Mouse (Mus musculus) CH12.LX (cell line): ENCODE results near the gene B3galt5. TPM values are rescaled to one million over a fixed set of nuclear protein-coding genes. Genes with fewer than 3 reads are reported as not detected.

Source experiments
- DNase-seq: peaks from one replicate; pipeline ENCODE4 v3.0.0-alpha.2; 2013; ENCODE audit errors: extremely low read depth
- H3K27ac ChIP-seq: 2 replicates; pipeline ENCODE4 v1.5.1; 2012; ENCODE audit warnings: low read depth, mild to moderate bottlenecking, control low read depth, moderate library complexity; ENCODE audit not compliant: insufficient read depth
- H3K27me3 ChIP-seq: replicated peaks from 2 replicates; pipeline ENCODE3; 2012; ENCODE audit warnings: inconsistent platforms
- H3K36me3 ChIP-seq, 2 experiments: replicated peaks in 1 of 2; 2 replicates each; pipeline versions ENCODE3 to v1.6.1; 2012; ENCODE audit warnings: inconsistent platforms in 1 of 2, low read length in 1 of 2, mild to moderate bottlenecking in 1 of 2, mixed read lengths in 1 of 2, moderate library complexity in 1 of 2; ENCODE audit not compliant: control insufficient read depth in 1 of 2, insufficient read depth in 1 of 2
- H3K4me1 ChIP-seq, 2 experiments: 2 replicates each; pipeline ENCODE4 v1.6.1; 2012; ENCODE audit warnings: inconsistent platforms in 1 of 2, moderate library complexity in 1 of 2; ENCODE audit not compliant: insufficient read depth in 2 of 2, control insufficient read depth in 1 of 2
- H3K4me2 ChIP-seq: 2 replicates; pipeline ENCODE4 v1.6.1; 2012; ENCODE audit warnings: low read depth, mild to moderate bottlenecking, control low read depth; ENCODE audit not compliant: poor library complexity, insufficient read depth, severe bottlenecking
- H3K4me3 ChIP-seq, 3 experiments: fragments of 150-350 bp in 1 of 3; sonication (generic) in 1 of 3; replicated peaks in 1 of 3; 2 replicates each; pipeline versions ENCODE3 to v1.5.1; 2011 to 2012; ENCODE audit warnings: low read depth in 2 of 3, low read length in 2 of 3, mild to moderate bottlenecking in 2 of 3, moderate library complexity in 2 of 3, control low read depth in 1 of 3, improper control_type of control experiment in 1 of 3, inconsistent platforms in 1 of 3, mixed read lengths in 1 of 3; ENCODE audit not compliant: poor library complexity in 1 of 3
- H3K79me2 ChIP-seq: replicated peaks from 2 replicates; pipeline ENCODE4 v1.6.1; 2012; ENCODE audit warnings: mild to moderate bottlenecking, moderate library complexity; ENCODE audit not compliant: control insufficient read depth, poor library complexity, insufficient read depth, severe bottlenecking; ENCODE audit errors: extremely low read depth
- H3K9ac ChIP-seq: 2 replicates; pipeline ENCODE4 v1.6.1; 2012; ENCODE audit warnings: low read depth, mild to moderate bottlenecking, control low read depth, moderate library complexity; ENCODE audit not compliant: insufficient read depth
- H3K9me3 ChIP-seq: replicated peaks from 2 replicates; pipeline ENCODE3; 2012; ENCODE audit warnings: low read length, inconsistent platforms, mixed read lengths
- CHD1 ChIP-seq: IDR thresholded peaks from 2 replicates; pipeline ENCODE4 v1.6.1; 2012; ENCODE audit warnings: low read depth, low read length, improper control_type of control experiment, inconsistent platforms
- ELF1 ChIP-seq: IDR thresholded peaks from 2 replicates; pipeline ENCODE4 v1.6.1; 2014; ENCODE audit warnings: low read depth, mild to moderate bottlenecking, inconsistent platforms, low read length, improper control_type of control experiment
- GABPA ChIP-seq: IDR thresholded peaks from 2 replicates; pipeline ENCODE4 v1.6.1; 2012; ENCODE audit warnings: low read depth, low read length, improper control_type of control experiment, inconsistent platforms; ENCODE audit not compliant: insufficient replicate concordance
- HCFC1 ChIP-seq: IDR thresholded peaks from 2 replicates; pipeline ENCODE4 v1.6.1; 2012; ENCODE audit warnings: low read depth, mild to moderate bottlenecking, inconsistent platforms, low read length, improper control_type of control experiment
- JUN ChIP-seq: IDR thresholded peaks from 2 replicates; pipeline ENCODE4 v1.6.1; 2011; ENCODE audit warnings: low read depth, mild to moderate bottlenecking, low read length, improper control_type of control experiment, moderate library complexity; ENCODE audit not compliant: insufficient read depth
- JUND ChIP-seq: conservative IDR thresholded peaks from 2 replicates; pipeline ENCODE4 v1.6.1; 2011; ENCODE audit warnings: low read depth, low read length, improper control_type of control experiment
- KAT2A ChIP-seq: IDR thresholded peaks from 2 replicates; pipeline ENCODE4 v1.6.1; 2012; ENCODE audit warnings: low read length, improper control_type of control experiment, inconsistent platforms; ENCODE audit not compliant: insufficient replicate concordance
- MAX ChIP-seq: IDR thresholded peaks from 2 replicates; pipeline ENCODE4 v1.6.1; 2011; ENCODE audit warnings: low read length, improper control_type of control experiment
- MAZ ChIP-seq: IDR thresholded peaks from 2 replicates; pipeline ENCODE4 v1.6.1; 2012; ENCODE audit warnings: low read depth, mild to moderate bottlenecking, inconsistent platforms, low read length, improper control_type of control experiment, moderate library complexity
- MEF2A ChIP-seq: IDR thresholded peaks from 2 replicates; pipeline ENCODE4 v1.6.1; 2014; ENCODE audit warnings: low read depth, mild to moderate bottlenecking, inconsistent platforms, low read length, improper control_type of control experiment, borderline replicate concordance
- POLR2A ChIP-seq: IDR thresholded peaks from 2 replicates; pipeline ENCODE4 v1.6.1; 2011; ENCODE audit warnings: low read depth, mild to moderate bottlenecking, improper control_type of control experiment, low read length
- SIN3A ChIP-seq: IDR thresholded peaks from 2 replicates; pipeline ENCODE4 v1.6.1; 2012; ENCODE audit warnings: low read length, improper control_type of control experiment, inconsistent platforms
- SMC3 ChIP-seq: IDR thresholded peaks from 2 replicates; pipeline ENCODE4 v1.6.1; 2011; ENCODE audit warnings: low read depth, low read length, improper control_type of control experiment
- TBP ChIP-seq: conservative IDR thresholded peaks from 2 replicates; pipeline ENCODE4 v1.6.1; 2011; ENCODE audit warnings: low read depth, low read length, improper control_type of control experiment
- dilution Hi-C: fragments of 300-500 bp; cut with MboI; formaldehyde crosslinking; loops from 2 replicates; pipeline ENCODE4 v1.14.3; 2020; ENCODE audit warnings: low sequenced_read_pairs; ENCODE audit not compliant: extremely low pct_unique_long_range_greater_than_20kb, extremely low pct_ligation_motif_present
- in situ Hi-C: fragments of 300-500 bp; cut with MboI; formaldehyde crosslinking; loops from 3 replicates; pipeline ENCODE4 v1.14.3; 2019; ENCODE audit warnings: low sequenced_read_pairs, low pct_ligation_motif_present, low pct_unique_long_range_greater_than_20kb, mixed read lengths
- polyA plus RNA-seq: library from polyadenylated mRNA; unstranded; fragments of >175 nt; gene quantifications from 2 replicates; pipeline ENCODE4 v1.2.1, GENCODE M21; 2012; ENCODE audit warnings: low read depth; ENCODE audit not compliant: insufficient read length
- total RNA-seq, 2 experiments: library from RNA; depleted of rRNA; stranded (reverse); fragments of 300-350 nt in 1 of 2; fragments of >200 nt in 1 of 2; gene quantifications; 2 replicates each; pipeline ENCODE4 v1.2.3; 2012 to 2014

Gene B3galt5
- total and polyA plus RNA-seq, 3 experiments = 0.04 to 0.87 (median 0.23) TPM

- peaks cover 9% of the 10 kb centered on the region for H3K9me3 ChIP-seq
- H3K9ac ChIP-seq = no peak overlapping the region
- H3K79me2 ChIP-seq = no peaks in the 10 kb centered on the region
- no peaks in the 10 kb centered on the region for H3K27me3 ChIP-seq
- no peaks in the 10 kb centered on the region for H3K36me3 ChIP-seq
- no peak overlapping the region for H3K4me3 ChIP-seq
- in situ Hi-C loops = no loop called here
- no peak for TF ChIP-seq ELF1
- TF ChIP-seq KAT2A = no peak
- TF ChIP-seq CHD1 = no peak
- no peak for TF ChIP-seq SMC3
- no peak for TF ChIP-seq POLR2A
- no peak for TF ChIP-seq MAX
- TF ChIP-seq HCFC1 = no peak
- TF ChIP-seq MAZ = no peak
- no peak overlapping the region for H3K4me2 ChIP-seq
- H3K4me1 ChIP-seq = no peaks in the 10 kb centered on the region
- no peak overlapping the region for H3K27ac ChIP-seq
- DNase-seq = no peak
- dilution Hi-C loops = no loop called here
Measured at GRCm38 (mm10) chr16:96252146-96252545, 16.5 kb downstream of the B3galt5 start.

GRCm38 (mm10) chr16:96258429-96258828 lies 22.8 kb downstream of the B3galt5 start:
- no peaks in the 10 kb centered on the region for H3K27me3 ChIP-seq
- no peak for DNase-seq
- H3K9ac ChIP-seq = no peak overlapping the region
- H3K36me3 ChIP-seq = no peaks in the 10 kb centered on the region
- no peak overlapping the region for H3K4me3 ChIP-seq
- H3K4me2 ChIP-seq = no peak overlapping the region
- TF ChIP-seq JUN = no peak
- TF ChIP-seq HCFC1 = no peak
- no peak for TF ChIP-seq JUND
- no peak for TF ChIP-seq MAX
- no peak for TF ChIP-seq SIN3A
- H3K79me2 ChIP-seq = no peaks in the 10 kb centered on the region
- in situ Hi-C loops = no loop called here
- dilution Hi-C loops = no loop called here
- H3K9me3 ChIP-seq = no peaks in the 10 kb centered on the region
- no peak overlapping the region for H3K27ac ChIP-seq
- peaks cover 2 to 22% of the 10 kb centered on the region in 2 experiments for H3K4me1 ChIP-seq

- TF ChIP-seq MEF2A = no peak
- TF ChIP-seq TBP = no peak
- no peak for TF ChIP-seq GABPA
- TF ChIP-seq, all 38 proteins: peak for 0
- dilution Hi-C loops = no loop called here
- H3K9me3 ChIP-seq = peaks cover 4% of the 10 kb centered on the region
- in situ Hi-C loops = no loop called here
- no peaks in the 10 kb centered on the region for H3K27me3 ChIP-seq
- peaks cover 6 to 40% of the 10 kb centered on the region in 2 experiments; a peak in 3 of 4 replicates for H3K4me1 ChIP-seq
- no peak overlapping the region for H3K9ac ChIP-seq
- no peaks in the 10 kb centered on the region for H3K79me2 ChIP-seq
- no peaks in the 10 kb centered on the region for H3K36me3 ChIP-seq
- H3K27ac ChIP-seq = no peak overlapping the region
- H3K4me3 ChIP-seq = no peak overlapping the region
- no peak for DNase-seq
- H3K4me2 ChIP-seq = no peak overlapping the region
Measured at GRCm38 (mm10) chr16:96271736-96272135, 36.1 kb downstream of the B3galt5 start.
